Mouse (Mus musculus): Measurements from ENCODE around the gene Gm14698.
"Not testable (repeated sequence)": the region's sequence is repeated elsewhere in the genome, so short reads cannot be mapped to it uniquely, and the experiment has no call there.

The Gm14698 gene

DNA sequence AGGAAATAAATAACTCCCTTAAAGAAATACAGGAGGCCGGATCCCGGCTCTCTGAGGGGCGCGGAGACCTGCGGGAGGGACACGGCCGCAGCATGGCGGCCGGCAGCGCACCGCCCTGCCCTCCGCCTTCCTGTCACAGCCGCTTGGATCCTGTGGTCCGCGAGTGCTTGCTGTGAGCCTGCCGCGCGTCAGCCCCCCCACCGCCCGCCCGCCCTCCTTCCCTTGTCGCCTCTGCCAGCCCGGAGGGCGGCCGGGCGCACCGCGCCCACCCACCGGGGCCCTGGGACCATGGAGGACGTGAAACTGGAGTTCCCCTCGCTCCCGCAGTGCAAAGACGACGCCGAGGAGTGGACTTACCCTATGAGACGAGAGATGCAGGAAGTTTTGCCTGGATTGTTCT lies at the start of gene Gm14698:
Gene Gm14698, plus strand, starts transcription at position 35 of the 400 bp plus-strand sequence.
- not testable (repeated sequence) for DNase-seq (ENCODE audit: extremely low spot score, low read depth, low spot score)

DNA sequence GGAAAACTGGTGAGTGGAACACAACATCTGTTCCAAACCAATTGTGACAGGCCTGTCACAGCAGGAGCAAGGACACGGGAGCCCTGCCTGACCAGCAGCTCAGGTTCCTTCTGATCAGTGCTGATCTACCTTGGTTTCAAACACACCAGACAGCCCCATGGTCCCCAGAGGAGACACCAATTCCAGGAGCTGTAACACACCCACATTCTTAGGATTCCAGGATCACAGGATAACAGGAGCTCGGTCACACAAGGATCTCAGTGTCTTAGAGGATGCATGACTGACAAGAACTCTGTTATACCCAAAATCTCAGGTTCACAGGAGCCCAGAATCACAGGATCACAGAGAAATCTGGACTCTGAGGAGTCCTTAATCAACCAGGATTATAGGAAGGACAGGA lies 444 bp upstream of the Gm14698 start:
- not testable (repeated sequence) for DNase-seq (ENCODE audit: extremely low spot score, low read depth, low spot score)

DNA sequence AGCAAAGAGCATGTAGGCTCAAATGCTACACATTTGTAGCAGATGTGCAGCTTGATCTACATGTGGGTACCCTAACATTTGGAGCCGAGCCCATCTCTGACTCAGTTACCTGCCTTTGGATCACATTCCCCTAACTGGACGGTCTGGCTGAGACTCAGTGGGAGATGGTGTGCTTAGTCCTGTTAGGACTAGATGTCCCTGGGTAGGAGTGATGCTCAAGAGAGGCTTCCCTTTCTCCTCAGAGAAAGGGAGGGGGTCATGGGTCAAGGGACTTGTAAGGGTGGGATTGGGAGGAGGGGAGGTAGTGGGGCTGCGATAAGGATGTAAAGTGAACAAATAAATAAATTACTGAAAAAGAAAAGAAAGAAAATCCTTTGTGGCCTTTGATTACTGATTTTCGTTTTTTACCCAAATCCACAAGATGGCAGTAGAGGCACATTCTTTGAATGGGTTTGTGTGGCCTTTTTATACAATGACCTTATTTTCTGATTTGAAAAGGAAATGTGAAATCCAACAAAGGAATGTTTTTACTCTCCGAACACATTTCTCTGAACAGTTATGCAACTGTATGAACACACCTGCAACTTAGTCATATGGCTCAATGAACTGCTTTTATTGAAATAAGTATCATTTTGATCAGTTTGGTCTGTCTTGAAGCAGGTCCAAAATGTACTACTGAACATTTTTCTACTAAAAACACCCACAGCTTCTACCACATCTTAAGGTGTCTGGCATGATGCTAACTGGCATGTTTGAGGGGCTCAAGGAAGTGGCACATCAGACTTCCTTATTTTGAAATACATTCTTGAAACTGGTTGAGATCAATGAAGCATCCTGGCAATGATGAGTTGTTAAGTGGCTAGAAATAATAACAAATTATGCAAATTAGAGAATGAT lies 18.9 kb downstream of the Gm14698 start:
- DNase-seq (ENCODE audit: extremely low spot score, low read depth, low spot score) = no peak

DNA sequence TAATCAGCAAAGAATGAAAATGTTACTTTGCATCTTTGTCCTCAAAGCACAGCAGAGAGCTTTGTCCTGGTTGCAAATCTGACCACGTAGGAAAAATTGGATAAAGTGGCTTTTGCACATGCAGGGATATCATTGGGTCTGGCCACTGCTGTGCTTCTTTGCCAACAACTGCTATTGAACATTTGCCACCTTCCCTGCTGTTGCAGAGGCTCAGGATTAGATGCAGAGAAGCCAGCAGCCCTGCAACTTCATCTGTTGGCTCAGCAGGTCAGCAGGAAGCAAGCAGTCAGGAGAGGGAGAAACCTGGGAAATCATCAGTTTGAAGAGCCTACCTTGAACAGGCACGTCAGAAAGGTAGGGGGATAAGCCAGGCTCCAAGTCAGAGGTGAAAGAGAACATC lies 44.3 kb downstream of the Gm14698 start:
- no peak for DNase-seq (ENCODE audit: extremely low spot score, low read depth, low spot score)

All from hindlimb bud, embryonic 11.5 days (tissue).